Mouse (Mus musculus) embryonic fibroblast, embryonic 13.5 days (primary cell): ENCODE results near the gene Disp1.

Experiments used
- CTCF ChIP-seq: IDR thresholded peaks from 2 replicates; pipeline ENCODE4 v1.5.1; 2011; ENCODE audit warnings: mild to moderate bottlenecking, control low read depth, low read length, moderate library complexity, borderline replicate concordance; ENCODE audit not compliant: insufficient read depth
- POLR2A ChIP-seq: IDR thresholded peaks from 2 replicates; pipeline ENCODE4 v1.6.1; 2011; ENCODE audit warnings: low read depth, mild to moderate bottlenecking, control low read depth, low read length, moderate library complexity

- TF ChIP-seq POLR2A (no peak), CTCF (no peak)
Observed at GRCm38 (mm10) chr1:183141329-183141728, 80.0 kb downstream of the Disp1 start.
